In genomic region chr13:21881878-21882669, GRCm38 (mm10) we compare ENCODE assay signal across 8 mouse cellular contexts. TPM values are rescaled to one million over a fixed set of nuclear protein-coding genes. Genes with fewer than 3 reads are reported as not detected.
DNase-seq lines count a peak whose midpoint lies in the region; ATAC-seq and TF ChIP-seq lines count a peak whose summit lies in the region.

No protein-coding gene starts in this region.

- H3K4me3 ChIP-seq in heart, embryonic 12.5 days: peak overlapping the region; percentile 57
- H3K4me3 ChIP-seq in spleen, adult 2 months (ENCODE audit: extremely low read depth, insufficient read depth, insufficient read length): peak overlapping the region; percentile 33; the same call in 1 of the 2 replicates

- no peak for TF ChIP-seq CTCF in spleen, adult 2 months (IDR thresholded peaks at IDR 0.05; ENCODE audit: extremely low read depth, insufficient read depth, insufficient read length, insufficient replicate concordance)

- no peak overlapping the region for H3K27ac ChIP-seq in heart, embryonic 12.5 days (ENCODE audit: poor library complexity, severe bottlenecking)
- no peak overlapping the region for H3K27ac ChIP-seq in spleen, adult 2 months (ENCODE audit: insufficient read depth, low read length)

- H3K27me3 ChIP-seq in heart, embryonic 12.5 days (replicated peaks): no peaks in the 10 kb centered on the region
- H3K27me3 ChIP-seq in spleen, adult 2 months (ENCODE audit: control insufficient read depth, insufficient read depth, low read length): 0 out of 2 replicates have a peak, but pooled peaks cover 1% of the 10 kb centered on the region

- H3K36me3 ChIP-seq in heart, embryonic 12.5 days: no peaks in the 10 kb centered on the region
- no peaks in the 10 kb centered on the region for H3K36me3 ChIP-seq in spleen, adult 2 months (ENCODE audit: control insufficient read depth, insufficient read depth, low read length)

- 2% methylated on average over 27 of the region's 27 CpGs for WGBS in heart, embryonic 12.5 days
- WGBS in spleen, adult 2 months: 17% methylated on average over 27 of the region's 27 CpGs

- peak; percentile 46 for ATAC-seq in common myeloid progenitor, adult 5-6 weeks (replicated peaks; ENCODE audit: low read depth, poor library complexity, severe bottlenecking)
- ATAC-seq in heart, embryonic 12.5 days (ENCODE audit: insufficient number of reproducible peaks, low FRiP score): peak; percentile 66; the same call in 1 of the 2 replicates

- H3K4me1 ChIP-seq in heart, embryonic 12.5 days (replicated peaks): no peaks in the 10 kb centered on the region
- H3K4me1 ChIP-seq in spleen, adult 2 months (ENCODE audit: control insufficient read depth, insufficient read depth, insufficient read length): no peaks in the 10 kb centered on the region

- peak overlapping the region; percentile 64 for H3K4me2 ChIP-seq in heart, embryonic 12.5 days

- DNase-seq in 3134 (ENCODE audit: extremely low read depth, insufficient read length, low spot score): peak; percentile 70
- peak; percentile 12 for DNase-seq in CD4-positive helper T cell, adult 2 months (ENCODE audit: low read depth, low spot score)
- peak; percentile 26 to 40 for DNase-seq in kidney, postnatal 4 days
- DNase-seq in lung, postnatal 36 days: peak; percentile 21
- DNase-seq in spleen, adult 2 months (ENCODE audit: low read depth in 1 of 2, low spot score in 2 of 2): no peak
- DNase-seq in ovary, adult 18-20 months (ENCODE audit: low spot score): no peak

- H3K9ac ChIP-seq in heart, embryonic 12.5 days: peak overlapping the region; percentile 44; the same call in 1 of the 2 replicates

- TF ChIP-seq POLR2A in spleen, adult 2 months (IDR thresholded peaks at IDR 0.05; ENCODE audit: low read depth, low read length): no peak

- H3K9me3 ChIP-seq in heart, embryonic 12.5 days (replicated peaks): no peaks in the 10 kb centered on the region

RNA-seq across cellular contexts. Expression of gene Hist1h2br, which starts 48.5 kb away (rescaled TPM):
- total RNA-seq in common myeloid progenitor, adult 5-6 weeks (2017): 234 and 268 TPM in 2 replicates
- polyA plus RNA-seq in heart, embryonic 12.5 days (2016; fragmentation: Nextera tagmentation; extraction: Ambion mirVana): 8.1 and 12.8 TPM in 2 replicates
- polyA plus RNA-seq in spleen, adult 2 months (2012; rRNA removed): 28.5 and 55.0 TPM in 2 replicates

RNA-seq across cellular contexts. Expression of gene Hist1h2ap, which starts 48.8 kb away (rescaled TPM):
- 1,879 and 2,229 TPM in 2 replicates for total RNA-seq in common myeloid progenitor, adult 5-6 weeks (2017)
- polyA plus RNA-seq in heart, embryonic 12.5 days (2016; fragmentation: Nextera tagmentation; extraction: Ambion mirVana): 2,122 and 2,141 TPM in 2 replicates
- polyA plus RNA-seq in spleen, adult 2 months (2012; rRNA removed): 366 and 1,278 TPM in 2 replicates

RNA-seq across cellular contexts. Expression of gene Hist1h4n, which starts 50.1 kb away (rescaled TPM):
- 2,940 and 3,195 TPM in 2 replicates for total RNA-seq in common myeloid progenitor, adult 5-6 weeks (2017)
- 8.4 and 15.5 TPM in 2 replicates for polyA plus RNA-seq in heart, embryonic 12.5 days (2016; fragmentation: Nextera tagmentation; extraction: Ambion mirVana)
- 61.9 and 76.0 TPM in 2 replicates for polyA plus RNA-seq in spleen, adult 2 months (2012; rRNA removed)

Comparison
In these comparisons a context has a peak if more than half of its experiments do, and no peak if none do; other contexts are left out.
1. DNase-seq: peak in 3134 (single experiment), CD4-positive helper T cell, adult 2 months (single experiment), kidney, postnatal 4 days (2 of 2) and lung, postnatal 36 days (single experiment); none in spleen, adult 2 months (0 of 2) and ovary, adult 18-20 months (single experiment).